Mouse (Mus musculus) right cerebral cortex, postnatal 4 days (tissue): ENCODE measurements around the gene Sned1.
"Not testable (repeated sequence)": the region's sequence is repeated elsewhere in the genome, so short reads cannot be mapped to it uniquely, and the experiment has no call there.

ENCODE experiments used
- DNase-seq: peaks from one replicate; pipeline ENCODE4 v3.0.0-alpha.2; 2022

Sned1 gene

GRCm38 (mm10) chr1:93229626-93230025 is 6.0 kb upstream of the Sned1 start:
- DNase-seq = no peak

GRCm38 (mm10) chr1:93236545-93236924 is 894 bp downstream of the Sned1 start:
- DNase-seq = peak; percentile 24

GRCm38 (mm10) chr1:93237676-93238075 is 2.0 kb downstream of the Sned1 start:
- DNase-seq = no peak

GRCm38 (mm10) chr1:93238201-93238600 is 2.6 kb downstream of the Sned1 start:
- DNase-seq = no peak

GRCm38 (mm10) chr1:93245936-93246335 is 10.3 kb downstream of the Sned1 start:
- no peak for DNase-seq

GRCm38 (mm10) chr1:93252586-93252985 is 16.9 kb downstream of the Sned1 start:
- no peak for DNase-seq

GRCm38 (mm10) chr1:93255761-93256160 is 20.1 kb downstream of the Sned1 start:
- no peak for DNase-seq

- DNase-seq = no peak
These were observed 21.9 kb downstream of the Sned1 start for GRCm38 (mm10) chr1:93257560-93257959.

GRCm38 (mm10) chr1:93267207-93267606 is 31.6 kb downstream of the Sned1 start:
- no peak for DNase-seq

- no peak for DNase-seq
These were observed 32.6 kb downstream of the Sned1 start for GRCm38 (mm10) chr1:93268246-93268645.

- DNase-seq = no peak
These were observed 35.0 kb downstream of the Sned1 start for GRCm38 (mm10) chr1:93270516-93271240.

- no peak for DNase-seq
These were observed 36.1 kb downstream of the Sned1 start for GRCm38 (mm10) chr1:93271751-93272150.

- DNase-seq = peak; percentile 7
These were observed 36.8 kb downstream of the Sned1 start for GRCm38 (mm10) chr1:93272409-93272821.

- no peak for DNase-seq
These were observed 39.9 kb downstream of the Sned1 start for GRCm38 (mm10) chr1:93275561-93275960.

- DNase-seq = no peak
These were observed 41.4 kb downstream of the Sned1 start for GRCm38 (mm10) chr1:93277041-93277440.

- no peak for DNase-seq
These were observed 54.1 kb downstream of the Sned1 start for GRCm38 (mm10) chr1:93289678-93290214.

GRCm38 (mm10) chr1:93290956-93291355 is 55.3 kb downstream of the Sned1 start:
- DNase-seq = no peak

GRCm38 (mm10) chr1:93291591-93291990 is 56.0 kb downstream of the Sned1 start:
- DNase-seq = no peak

- no peak for DNase-seq
These were observed 56.4 kb downstream of the Sned1 start for GRCm38 (mm10) chr1:93292006-93292405.

- not testable (repeated sequence) for DNase-seq
These were observed 58.9 kb downstream of the Sned1 start for GRCm38 (mm10) chr1:93294491-93294890.

GRCm38 (mm10) chr1:93299791-93300190 is 64.2 kb downstream of the Sned1 start:
- DNase-seq = no peak

GRCm38 (mm10) chr1:93300578-93300977 is 64.9 kb downstream of the Sned1 start:
- DNase-seq = no peak

- peak; percentile 79 for DNase-seq
These were observed 70.1 kb downstream of the Sned1 start, which contains the start of gene Mterf4 for GRCm38 (mm10) chr1:93305581-93306337. TSS of gene Mterf4 (minus strand) at chr1:93305915.

GRCm38 (mm10) chr1:93323973-93324372 is 88.3 kb downstream of the Sned1 start:
- DNase-seq = no peak
